Mouse (Mus musculus): Measurements from ENCODE around the gene Ctnnbip1. TPM values are rescaled to one million over a fixed set of nuclear protein-coding genes. Genes with fewer than 3 reads are reported as not detected.
"Not testable (repeated sequence)": the region's sequence is repeated elsewhere in the genome, so short reads cannot be mapped to it uniquely, and the experiment has no call there.

The Ctnnbip1 gene
- total RNA-seq, 2 experiments from 2014 or later, result 39.5 to 41.1 TPM

GRCm38 (mm10) chr4:149609256-149610025 is 91.4 kb downstream of the Ctnnbip1 start:
- DNase-seq (ENCODE audit: extremely low spot score in 1 of 2, low spot score in 1 of 2), result no peak

GRCm38 (mm10) chr4:149611376-149612044 is 93.5 kb downstream of the Ctnnbip1 start:
- DNase-seq (ENCODE audit: extremely low spot score in 1 of 2, low spot score in 1 of 2), result peak in 1 of 2 experiments; percentile 65

- not testable (repeated sequence) for DNase-seq (ENCODE audit: extremely low spot score in 1 of 2, low spot score in 1 of 2)
Measured at GRCm38 (mm10) chr4:149613497-149613896, 95.5 kb downstream of the Ctnnbip1 start.

- DNase-seq (ENCODE audit: extremely low spot score in 1 of 2, low spot score in 1 of 2), result no peak
Measured at GRCm38 (mm10) chr4:149614869-149615268, 96.8 kb downstream of the Ctnnbip1 start.

Small RNA genes lying within 50 kb of the gene (microRNA-seq; reads per million reads assigned to microRNA genes)
- gene Mir5616, result 0.40 to 0.74 reads per million in 2 experiments

Other genes with a start within 250 kb of the Ctnnbip1 start
- gene Kif1b, start 210.5 kb upstream of the Ctnnbip1 start, total RNA-seq (2021), result 100 to 1,000 TPM; 372 to 435 TPM
- gene Ube4b, start 91.5 kb upstream of the Ctnnbip1 start, total RNA-seq (2021), result 100 to 1,000 TPM in 1 of 2 experiments, 10 to 100 TPM in 1; 92.8 to 113 TPM
- gene Rbp7, start 63.3 kb upstream of the Ctnnbip1 start, total RNA-seq (2021), result not detected
- not detected for gene Tmem274, start 40.9 kb upstream of the Ctnnbip1 start, total RNA-seq (2021)
- 1 to 10 TPM; 8.0 to 8.4 TPM for gene Nmnat1, start 33.0 kb upstream of the Ctnnbip1 start, total RNA-seq (2021)
- gene Lzic, start 33.0 kb upstream of the Ctnnbip1 start, total RNA-seq (2021), result 10 to 100 TPM; 19.5 to 21.5 TPM
- gene Clstn1, start 68.2 kb downstream of the Ctnnbip1 start, total RNA-seq (2021), result 100 to 1,000 TPM; 782 to 866 TPM
- gene Pik3cd, start 184.3 kb downstream of the Ctnnbip1 start, total RNA-seq (2021), result 10 to 100 TPM; 22.9 to 25.2 TPM
- 10 to 100 TPM; 66.5 to 70.7 TPM for gene Tmem201, start 219.8 kb downstream of the Ctnnbip1 start, total RNA-seq (2021)